Mouse (Mus musculus): ENCODE measurements at regions not wholly inside any gene's neighbourhood (a gene's known extent, or its start where the extent isn't known, plus 50 kb on each side); places are given as distances from the start of the nearest gene placed in this dataset.

DNA sequence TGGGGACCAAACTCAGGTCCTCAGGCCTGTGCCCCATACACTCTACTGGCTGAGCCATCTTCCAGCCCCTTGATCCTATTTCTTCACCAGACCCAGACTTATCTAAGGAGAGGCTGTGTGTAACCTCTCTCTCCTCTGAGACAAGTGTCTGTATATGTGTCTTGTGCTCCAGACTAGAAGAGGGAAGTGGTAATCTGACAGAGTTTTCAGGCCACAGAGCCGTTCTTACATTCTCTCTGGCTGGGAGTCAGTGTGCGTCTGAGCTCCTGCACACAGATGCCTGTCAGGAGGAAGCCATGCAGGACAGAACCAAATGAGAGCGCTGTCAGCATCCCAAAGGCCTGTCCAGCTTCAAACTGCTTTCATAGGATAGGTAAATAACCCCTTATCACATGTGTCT, 60.8 kb upstream of the Spred2 start:
- TF ChIP-seq CTCF (IDR thresholded peaks at IDR 0.05; ENCODE audit: borderline replicate concordance, insufficient read depth, low read depth, low read length) = no peak
- no peak for TF ChIP-seq POLR2A (IDR thresholded peaks at IDR 0.05; ENCODE audit: borderline replicate concordance, insufficient read depth, low read length)
- WGBS = 83% methylated on average over 3 of the region's 3 CpGs

DNA sequence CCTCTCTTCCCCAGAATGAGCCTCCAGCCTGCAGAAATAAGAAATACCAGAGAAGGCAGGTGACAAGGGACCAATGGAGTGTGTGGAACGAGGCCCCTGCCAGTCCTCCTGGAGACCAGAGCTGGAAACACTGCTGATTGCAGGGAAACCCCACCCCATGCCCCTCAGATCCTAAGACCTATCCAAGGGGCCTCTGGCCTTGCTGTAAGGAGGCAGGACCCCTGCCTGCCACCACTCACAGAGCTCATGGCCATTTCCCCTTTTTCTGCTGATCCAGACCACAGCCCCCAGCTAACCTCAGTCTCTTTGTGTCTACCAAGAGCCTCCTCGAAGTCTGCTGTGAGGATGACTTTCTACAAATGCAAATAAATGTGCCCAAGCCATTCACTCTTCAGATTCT, 57.9 kb upstream of the Spred2 start:
- TF ChIP-seq POLR2A (IDR thresholded peaks at IDR 0.05; ENCODE audit: borderline replicate concordance, insufficient read depth, low read length) (no peak), CTCF (IDR thresholded peaks at IDR 0.05; ENCODE audit: borderline replicate concordance, insufficient read depth, low read depth, low read length) (no peak)
- H3K4me3 ChIP-seq (replicated peaks; ENCODE audit: insufficient read depth, low read depth, low read length) = no peak overlapping the region
- no peaks in the 10 kb centered on the region for H3K4me1 ChIP-seq (ENCODE audit: control insufficient read depth, insufficient read depth, low read length)
- DNase-seq = no peak
- no peak overlapping the region for H3K27ac ChIP-seq (ENCODE audit: insufficient read depth, low read length)
- no peaks in the 10 kb centered on the region for H3K27me3 ChIP-seq (ENCODE audit: control insufficient read depth, insufficient read depth, low read length)
- WGBS = 54% methylated on average over 2 of the region's 2 CpGs

More for the DNA sequence above, 60.8 kb upstream of the Spred2 start:
- H3K4me1 ChIP-seq (ENCODE audit: control insufficient read depth, insufficient read depth, low read length) = no peaks in the 10 kb centered on the region
- no peak for DNase-seq
- no peak overlapping the region for H3K27ac ChIP-seq (ENCODE audit: insufficient read depth, low read length)
- no peaks in the 10 kb centered on the region for H3K27me3 ChIP-seq (ENCODE audit: control insufficient read depth, insufficient read depth, low read length)
- no peak overlapping the region for H3K4me3 ChIP-seq (replicated peaks; ENCODE audit: insufficient read depth, low read depth, low read length)

GRCm38 (mm10) chr11:19869671-19870070, 54.5 kb upstream of the Spred2 start:
- TF ChIP-seq POLR2A (IDR thresholded peaks at IDR 0.05; ENCODE audit: borderline replicate concordance, insufficient read depth, low read length) (no peak), CTCF (IDR thresholded peaks at IDR 0.05; ENCODE audit: borderline replicate concordance, insufficient read depth, low read depth, low read length) (no peak)
- H3K27ac ChIP-seq (ENCODE audit: insufficient read depth, low read length) = no peak overlapping the region
- H3K4me3 ChIP-seq (replicated peaks; ENCODE audit: insufficient read depth, low read depth, low read length) = no peak overlapping the region
- WGBS = 84% methylated on average over 3 of the region's 3 CpGs
- H3K4me1 ChIP-seq (ENCODE audit: control insufficient read depth, insufficient read depth, low read length) = no peaks in the 10 kb centered on the region
- no peaks in the 10 kb centered on the region for H3K27me3 ChIP-seq (ENCODE audit: control insufficient read depth, insufficient read depth, low read length)
- no peak for DNase-seq

DNA sequence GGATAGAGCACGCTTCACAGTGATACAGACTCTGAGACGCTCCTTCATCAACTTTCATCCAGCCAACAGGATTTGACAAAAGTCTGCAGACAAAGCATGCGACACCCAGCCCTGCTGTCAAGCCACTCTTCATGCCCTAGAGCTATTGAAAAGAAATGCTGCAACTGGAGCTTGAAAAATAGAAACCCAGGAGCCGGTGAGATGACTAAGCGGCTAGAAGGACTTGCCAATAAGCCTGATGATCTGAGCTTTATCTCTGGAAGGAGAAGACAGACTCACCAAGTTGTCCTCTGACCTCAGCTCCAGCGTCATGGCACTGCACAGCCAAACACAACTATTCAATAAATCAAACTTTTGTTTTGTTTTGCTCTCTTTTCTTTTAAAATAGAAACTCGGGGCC, 54.0 kb upstream of the Spred2 start:
- Histone ChIP-seq H3K27ac (ENCODE audit: insufficient read depth, low read length) (no peak overlapping the region), H3K4me3 (replicated peaks; ENCODE audit: insufficient read depth, low read depth, low read length) (no peak overlapping the region), H3K27me3 (ENCODE audit: control insufficient read depth, insufficient read depth, low read length) (no peaks in the 10 kb centered on the region), H3K4me1 (ENCODE audit: control insufficient read depth, insufficient read depth, low read length) (no peaks in the 10 kb centered on the region)
- no peak for TF ChIP-seq POLR2A (IDR thresholded peaks at IDR 0.05; ENCODE audit: borderline replicate concordance, insufficient read depth, low read length)
- 80% methylated on average over 7 of the region's 7 CpGs for WGBS
- no peak for DNase-seq

DNA sequence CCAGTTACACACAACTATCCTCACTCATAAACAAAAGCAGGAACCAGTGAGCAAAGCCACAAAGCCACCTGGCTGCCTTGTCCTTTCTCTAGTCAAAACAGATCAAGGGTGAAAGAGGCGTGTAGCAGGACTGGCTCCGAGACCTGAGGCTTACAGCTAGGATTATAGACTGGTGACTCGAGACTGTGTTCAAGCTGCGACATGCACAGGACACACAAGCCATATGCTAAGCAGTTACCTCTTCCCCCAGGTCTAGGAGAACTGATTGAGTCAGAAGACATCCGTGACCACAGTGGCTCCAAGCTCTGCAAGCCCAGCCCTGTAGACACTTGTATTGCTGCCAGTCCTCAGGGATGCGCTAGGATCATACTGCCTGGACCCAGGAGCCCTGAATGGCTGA, 50.4 kb upstream of the Spred2 start:
- H3K4me1 ChIP-seq (ENCODE audit: control insufficient read depth, insufficient read depth, low read length) = no peaks in the 10 kb centered on the region
- WGBS = 87% methylated on average over 6 of the region's 6 CpGs
- TF ChIP-seq POLR2A (IDR thresholded peaks at IDR 0.05; ENCODE audit: borderline replicate concordance, insufficient read depth, low read length) = no peak
- TF ChIP-seq CTCF (IDR thresholded peaks at IDR 0.05; ENCODE audit: borderline replicate concordance, insufficient read depth, low read depth, low read length) = no peak
- H3K27ac ChIP-seq (ENCODE audit: insufficient read depth, low read length) = no peak overlapping the region
- no peak for DNase-seq
- no peak overlapping the region for H3K4me3 ChIP-seq (replicated peaks; ENCODE audit: insufficient read depth, low read depth, low read length)
- H3K27me3 ChIP-seq (ENCODE audit: control insufficient read depth, insufficient read depth, low read length) = no peaks in the 10 kb centered on the region

All from cerebellum, adult 2 months (tissue).